Mouse (Mus musculus): ENCODE measurements around the gene Rnf215. TPM values are rescaled to one million over a fixed set of nuclear protein-coding genes. Genes with fewer than 3 reads are reported as not detected.

The Rnf215 gene
- polyA plus RNA-seq, 1 experiment from 2014 or later: 46.4 TPM

DNA sequence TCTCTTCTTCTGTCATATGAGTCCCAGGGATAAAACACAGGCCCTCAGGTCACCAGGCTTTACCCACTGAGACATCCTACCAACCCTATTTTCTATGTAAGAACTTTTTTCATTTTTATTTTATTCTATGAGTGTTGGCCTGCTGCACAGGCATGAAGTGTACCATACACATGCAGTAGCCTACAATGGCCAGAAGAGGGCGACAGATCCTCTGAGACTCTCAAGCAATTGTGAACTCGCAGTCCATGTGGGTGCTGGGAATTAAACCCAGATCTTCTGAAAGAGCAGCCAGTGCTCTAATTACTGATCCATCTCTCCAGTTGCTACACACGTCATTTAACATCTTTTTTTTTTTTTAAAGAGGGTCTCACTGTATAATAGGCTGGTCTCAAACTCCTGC, 1.6 kb upstream of the Rnf215 start:
- Histone ChIP-seq H3K9ac (no peak overlapping the region), H3K9me3 (no peaks in the 10 kb centered on the region), H3K27ac (replicated peaks) (no peak overlapping the region), H3K4me1 (replicated peaks) (peaks cover 28% of the 10 kb centered on the region), H3K27me3 (no peaks in the 10 kb centered on the region), H3K4me3 (no peak overlapping the region), H3K4me2 (no peak overlapping the region), H3K36me3 (0 out of 2 replicates have a peak, but pooled peaks cover 5% of the 10 kb centered on the region)
- WGBS: 46% methylated on average over 3 of the region's 3 CpGs
- ATAC-seq (ENCODE audit: low FRiP score, low read depth): no peak

DNA sequence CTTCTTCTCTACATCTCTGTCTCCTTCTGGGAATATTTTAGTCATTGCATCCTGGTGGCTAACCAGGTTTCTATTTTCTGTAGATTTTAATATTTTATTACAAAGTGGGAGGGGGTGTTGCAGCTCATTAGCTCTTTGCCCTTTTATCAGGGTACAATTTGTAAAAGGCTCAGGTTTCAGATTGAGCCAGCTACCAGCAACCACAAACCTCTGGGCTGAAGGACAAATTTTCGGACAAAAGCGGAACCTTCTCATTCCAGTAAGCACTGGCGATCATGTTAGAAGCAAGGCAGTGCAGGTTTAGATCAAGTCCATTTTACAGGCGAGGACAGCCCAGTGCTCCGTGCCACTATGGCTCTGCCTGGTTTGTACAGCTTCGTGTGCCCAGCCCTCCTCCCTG, 602 bp upstream of the Rnf215 start:
- Histone ChIP-seq H3K9ac (peak overlapping the region; percentile 80; the same call in 1 of the 2 replicates), H3K27me3 (no peaks in the 10 kb centered on the region), H3K27ac (replicated peaks) (peak overlapping the region; percentile 89), H3K4me3 (peak overlapping the region; percentile 66), H3K4me1 (replicated peaks) (peaks cover 28% of the 10 kb centered on the region), H3K36me3 (0 out of 2 replicates have a peak, but pooled peaks cover 7% of the 10 kb centered on the region), H3K4me2 (peak overlapping the region; percentile 61), H3K9me3 (no peaks in the 10 kb centered on the region)
- ATAC-seq (ENCODE audit: low FRiP score, low read depth): no peak
- 57% methylated on average over 6 of the region's 6 CpGs for WGBS

DNA sequence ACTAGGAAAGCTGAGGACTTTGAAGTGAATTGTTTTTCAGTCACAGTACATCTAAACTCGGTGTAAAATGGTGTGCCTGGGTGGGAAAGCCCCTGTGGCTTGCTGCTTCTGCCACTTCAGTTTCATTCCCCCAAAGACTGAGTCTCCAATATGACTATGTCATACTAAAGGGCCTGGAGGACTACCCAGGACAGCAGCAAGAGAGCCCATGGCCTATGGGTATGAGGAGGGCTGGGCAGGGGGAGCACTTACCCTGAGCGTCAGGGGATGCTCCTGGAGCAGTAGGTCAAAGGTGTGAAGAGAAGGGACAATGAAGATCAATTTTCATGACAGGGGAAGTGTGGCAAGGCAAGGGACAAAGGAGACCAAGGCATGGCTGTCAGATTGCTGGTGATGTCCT, 4.0 kb downstream of the Rnf215 start:
- H3K27me3 ChIP-seq: no peaks in the 10 kb centered on the region
- 62% methylated on average over 2 of the region's 2 CpGs for WGBS

DNA sequence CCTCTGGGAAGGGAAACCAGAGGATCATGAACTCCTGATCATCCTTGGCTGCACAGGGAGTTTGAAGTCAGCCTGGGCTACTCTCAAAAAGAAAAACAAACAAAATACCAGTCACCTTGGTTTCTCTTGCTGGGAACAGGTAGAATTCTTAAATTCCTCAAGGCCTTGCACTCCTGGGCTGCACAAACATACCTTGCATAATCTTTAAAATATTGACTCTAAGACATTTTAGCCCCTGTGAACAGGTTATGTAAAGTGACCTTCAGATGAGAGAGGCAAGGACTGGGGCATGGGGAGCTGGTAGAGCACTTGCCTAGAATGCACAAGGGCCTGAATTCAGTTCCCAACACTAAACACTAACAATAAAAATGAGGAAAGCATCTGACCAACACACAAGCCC, 6.5 kb downstream of the Rnf215 start:
- Histone ChIP-seq H3K27me3 (no peaks in the 10 kb centered on the region), H3K4me3 (no peak overlapping the region), H3K9ac (no peak overlapping the region), H3K9me3 (no peaks in the 10 kb centered on the region), H3K36me3 (peaks cover 53% of the 10 kb centered on the region), H3K27ac (replicated peaks) (no peak overlapping the region), H3K4me2 (no peak overlapping the region), H3K4me1 (replicated peaks) (peaks cover 13% of the 10 kb centered on the region)
- ATAC-seq (ENCODE audit: low FRiP score, low read depth): no peak

More for the DNA sequence above, 4.0 kb downstream of the Rnf215 start:
- Histone ChIP-seq H3K9me3 (no peaks in the 10 kb centered on the region), H3K4me3 (no peak overlapping the region), H3K27ac (replicated peaks) (no peak overlapping the region), H3K36me3 (peaks cover 52% of the 10 kb centered on the region), H3K4me2 (no peak overlapping the region), H3K9ac (no peak overlapping the region), H3K4me1 (replicated peaks) (peaks cover 28% of the 10 kb centered on the region)
- ATAC-seq (ENCODE audit: low FRiP score, low read depth): no peak

DNA sequence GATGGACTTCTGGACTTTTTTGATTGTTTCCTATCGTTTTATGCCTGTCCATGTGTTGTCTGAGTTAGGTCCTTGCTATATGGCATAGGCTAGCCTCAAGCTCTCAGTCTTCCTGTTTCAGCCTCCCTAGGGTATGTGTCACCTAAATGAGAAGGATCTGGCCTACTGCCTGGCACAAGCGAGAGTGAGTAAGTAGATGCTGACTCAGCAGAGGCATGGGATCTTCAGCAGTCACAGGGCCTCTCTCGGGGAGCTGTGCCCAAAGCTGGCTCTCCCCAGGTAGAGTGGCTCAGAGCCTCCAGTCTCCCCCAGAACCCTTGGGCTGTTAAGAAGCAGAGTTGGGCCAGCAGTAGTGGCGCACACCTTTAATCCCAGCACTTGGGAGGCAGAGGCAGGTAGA, 7.3 kb downstream of the Rnf215 start:
- WGBS: 91% methylated on average over 4 of the region's 4 CpGs
- peaks cover 5% of the 10 kb centered on the region for H3K4me1 ChIP-seq (replicated peaks)
- peaks cover 53% of the 10 kb centered on the region for H3K36me3 ChIP-seq
- no peaks in the 10 kb centered on the region for H3K9me3 ChIP-seq
- no peak overlapping the region for H3K27ac ChIP-seq (replicated peaks)
- H3K4me2 ChIP-seq: no peak overlapping the region
- H3K4me3 ChIP-seq: no peak overlapping the region
- ATAC-seq (ENCODE audit: low FRiP score, low read depth): no peak
- H3K9ac ChIP-seq: no peak overlapping the region
- no peaks in the 10 kb centered on the region for H3K27me3 ChIP-seq

DNA sequence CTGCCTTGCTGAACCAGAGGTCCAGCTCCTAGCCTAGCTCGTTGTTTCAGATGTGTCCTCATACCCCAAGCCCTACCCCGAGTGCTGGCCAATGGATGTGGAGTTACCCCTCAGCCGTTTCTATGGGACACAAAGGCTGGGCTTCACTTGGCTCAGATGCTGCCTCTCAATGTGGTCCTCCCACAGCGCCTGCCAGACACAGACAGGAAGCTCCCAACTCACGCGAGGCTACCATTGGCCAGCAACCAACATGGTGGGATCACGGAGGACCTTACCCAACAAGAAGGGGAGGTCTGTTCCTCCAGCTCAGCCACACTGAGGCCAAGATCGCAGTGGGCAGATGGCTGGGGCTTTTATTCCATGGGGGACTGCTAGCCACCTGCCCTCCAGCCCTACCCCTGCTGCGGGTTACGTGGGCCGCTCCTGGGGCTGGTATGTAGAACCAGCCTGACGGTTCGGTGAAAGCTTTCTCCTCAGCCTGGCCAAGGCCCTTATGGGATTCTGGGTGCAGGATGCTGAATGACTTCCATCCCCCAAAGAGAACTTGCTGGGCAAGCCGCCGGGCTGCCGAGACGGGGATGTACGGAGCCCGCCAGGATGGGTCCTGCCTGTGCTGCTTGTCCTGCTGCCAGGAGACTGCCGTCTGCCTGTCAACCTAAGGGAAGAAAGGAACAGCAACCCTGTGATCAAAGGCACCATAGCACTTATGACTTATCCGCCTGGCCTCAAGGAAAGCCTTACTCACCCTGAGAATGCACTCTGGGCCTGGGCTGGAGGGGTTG, 8.5 kb downstream of the Rnf215 start:
- no peaks in the 10 kb centered on the region for H3K4me1 ChIP-seq (replicated peaks)
- no peaks in the 10 kb centered on the region for H3K27me3 ChIP-seq
- H3K36me3 ChIP-seq: peaks cover 49% of the 10 kb centered on the region
- H3K9me3 ChIP-seq: no peaks in the 10 kb centered on the region
- 0 out of 2 replicates have a peak, but pooled peaks have one; percentile 23 for ATAC-seq (ENCODE audit: low FRiP score, low read depth)
- 84% methylated on average over 21 of the region's 21 CpGs for WGBS
- no peak overlapping the region for H3K4me3 ChIP-seq
- H3K4me2 ChIP-seq: no peak overlapping the region
- H3K9ac ChIP-seq: no peak overlapping the region
- no peak overlapping the region; the same call in 1 of the 2 replicates for H3K27ac ChIP-seq (replicated peaks)

DNA sequence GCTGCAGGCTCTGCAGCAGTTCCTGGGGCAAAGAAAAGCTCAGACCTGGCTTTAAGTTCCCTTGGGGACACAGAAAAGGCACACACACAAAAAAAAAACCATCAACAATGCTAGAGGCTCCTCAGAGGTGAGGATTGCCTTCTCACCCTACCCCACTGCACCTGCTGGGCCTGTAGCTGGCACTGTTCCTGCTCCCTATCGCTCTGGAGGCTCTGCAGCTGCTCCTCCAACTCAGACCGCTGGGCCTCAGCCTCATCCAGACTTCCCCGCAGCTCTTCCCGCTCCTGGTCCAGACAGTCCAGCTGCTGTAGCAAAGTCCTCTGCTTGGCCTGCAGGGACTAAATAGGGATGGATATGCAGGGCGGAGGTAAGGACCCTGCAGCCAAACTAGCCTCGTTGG, 11.4 kb downstream of the Rnf215 start:
- H3K9ac ChIP-seq: no peak overlapping the region
- no peak for ATAC-seq (ENCODE audit: low FRiP score, low read depth)
- H3K27ac ChIP-seq (replicated peaks): no peak overlapping the region
- no peaks in the 10 kb centered on the region for H3K27me3 ChIP-seq
- H3K4me3 ChIP-seq: no peak overlapping the region
- H3K36me3 ChIP-seq: peaks cover 27% of the 10 kb centered on the region
- no peak overlapping the region for H3K4me2 ChIP-seq
- no peaks in the 10 kb centered on the region for H3K9me3 ChIP-seq
- WGBS: 79% methylated on average over 6 of the region's 6 CpGs
- no peaks in the 10 kb centered on the region for H3K4me1 ChIP-seq (replicated peaks)

DNA sequence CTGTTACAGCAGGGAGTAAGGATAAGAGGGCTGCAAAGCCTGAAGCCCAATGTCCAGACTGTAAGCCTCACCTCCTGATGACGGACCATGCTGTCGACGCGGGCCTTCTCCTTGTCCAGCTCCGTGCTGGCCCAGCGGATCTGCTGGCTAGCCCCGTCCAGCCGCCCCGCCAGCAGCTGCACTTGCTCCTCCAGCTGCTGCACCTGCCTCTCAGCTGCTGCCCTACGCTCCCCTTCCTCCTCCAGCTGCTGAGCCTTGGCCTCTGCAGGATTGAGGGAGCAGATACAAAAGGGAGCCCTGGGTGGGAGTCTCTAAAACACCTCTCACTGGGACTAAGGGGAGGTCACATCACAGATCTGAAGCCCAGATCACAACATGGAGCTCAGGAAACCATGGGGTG, 12.1 kb downstream of the Rnf215 start:
- no peaks in the 10 kb centered on the region for H3K4me1 ChIP-seq (replicated peaks)
- H3K9me3 ChIP-seq: no peaks in the 10 kb centered on the region
- H3K27me3 ChIP-seq: no peaks in the 10 kb centered on the region
- no peak overlapping the region for H3K4me3 ChIP-seq
- H3K27ac ChIP-seq (replicated peaks): no peak overlapping the region
- H3K36me3 ChIP-seq: peaks cover 20% of the 10 kb centered on the region
- no peak overlapping the region for H3K4me2 ChIP-seq
- no peak overlapping the region for H3K9ac ChIP-seq
- ATAC-seq (ENCODE audit: low FRiP score, low read depth): no peak
- 85% methylated on average over 10 of the region's 10 CpGs for WGBS

DNA sequence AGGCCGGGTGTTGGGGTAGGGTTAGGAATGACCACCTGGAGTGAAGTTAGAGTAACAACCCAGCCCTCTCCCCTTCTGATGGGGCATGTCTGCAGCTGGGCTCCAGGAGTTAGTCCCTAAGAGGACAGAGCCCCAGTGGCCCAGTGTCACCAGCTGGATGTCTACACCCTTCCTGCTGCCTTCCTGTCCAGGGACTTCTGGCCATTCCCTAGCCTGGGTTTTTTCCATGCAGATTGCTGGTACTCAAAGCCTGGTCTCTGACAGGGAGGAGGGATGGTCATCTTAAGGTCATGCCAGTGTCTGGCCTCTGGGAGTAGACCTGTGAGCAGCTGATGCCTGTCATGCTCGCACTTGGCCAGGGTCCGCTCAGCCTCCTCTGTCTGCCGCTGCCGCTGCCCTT, 13.1 kb downstream of the Rnf215 start:
- no peak overlapping the region for H3K27ac ChIP-seq (replicated peaks)
- H3K4me1 ChIP-seq (replicated peaks): no peaks in the 10 kb centered on the region
- H3K9me3 ChIP-seq: no peaks in the 10 kb centered on the region
- no peak overlapping the region for H3K4me2 ChIP-seq
- no peak for ATAC-seq (ENCODE audit: low FRiP score, low read depth)
- 80% methylated on average over 5 of the region's 5 CpGs for WGBS
- H3K36me3 ChIP-seq: peaks cover 9% of the 10 kb centered on the region
- H3K27me3 ChIP-seq: no peaks in the 10 kb centered on the region
- no peak overlapping the region for H3K4me3 ChIP-seq
- H3K9ac ChIP-seq: no peak overlapping the region

DNA sequence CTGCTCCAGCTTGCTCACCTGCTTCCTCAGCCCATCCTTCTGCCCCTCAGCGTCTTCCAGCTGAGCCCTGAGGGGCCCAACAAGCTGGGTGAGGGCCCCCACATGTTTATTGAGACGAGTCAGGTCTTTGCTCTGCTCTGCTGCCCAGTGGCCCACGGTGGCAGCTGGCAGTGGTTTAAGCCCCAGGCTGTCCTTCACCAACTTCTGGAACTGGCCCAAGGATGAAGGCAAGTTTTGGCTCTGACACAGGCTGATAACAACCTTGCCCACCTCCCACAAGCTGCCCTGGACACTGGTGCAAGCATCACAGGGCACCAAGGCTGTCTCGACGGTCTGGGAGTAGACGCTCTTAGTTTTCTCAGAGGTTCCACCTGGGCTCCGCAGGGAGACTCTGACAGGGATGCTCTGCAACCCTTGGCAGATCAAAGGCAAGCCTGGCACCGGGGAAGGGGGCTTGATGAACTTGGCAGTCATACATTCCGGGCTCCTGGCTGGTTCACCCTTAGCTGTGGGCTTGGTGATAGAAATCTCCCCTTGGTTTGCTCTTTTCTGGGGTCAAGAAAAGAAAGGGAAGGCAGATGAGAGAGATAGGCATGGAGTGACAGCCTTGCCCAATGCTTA, 13.6 kb downstream of the Rnf215 start:
- no peak overlapping the region for H3K9ac ChIP-seq
- peaks cover 4% of the 10 kb centered on the region for H3K36me3 ChIP-seq
- H3K4me1 ChIP-seq (replicated peaks): no peaks in the 10 kb centered on the region
- no peak overlapping the region for H3K27ac ChIP-seq (replicated peaks)
- no peak overlapping the region for H3K4me2 ChIP-seq
- H3K9me3 ChIP-seq: no peaks in the 10 kb centered on the region
- WGBS: 85% methylated on average over 9 of the region's 9 CpGs
- H3K27me3 ChIP-seq: no peaks in the 10 kb centered on the region
- ATAC-seq (ENCODE audit: low FRiP score, low read depth): no peak
- no peak overlapping the region for H3K4me3 ChIP-seq

DNA sequence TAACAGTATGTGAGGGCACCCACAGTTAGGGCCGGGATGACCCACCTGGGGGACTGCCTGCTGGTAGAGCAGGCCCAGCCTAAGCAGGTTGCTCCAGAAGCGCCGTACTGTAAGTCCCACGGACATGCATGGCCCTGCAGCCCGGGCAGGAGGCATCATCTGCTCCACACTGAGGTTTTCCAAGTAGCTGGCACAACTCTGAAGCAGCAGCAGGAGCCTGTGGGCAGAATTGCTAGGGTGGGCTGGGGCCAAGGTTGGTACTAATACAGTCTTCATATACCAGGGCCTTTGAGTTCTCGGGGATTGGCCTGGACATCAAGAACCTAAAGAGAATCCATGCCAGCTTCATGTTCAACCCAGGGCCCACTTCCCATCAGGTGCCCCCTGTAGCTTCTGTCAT, 14.9 kb downstream of the Rnf215 start:
- no peak overlapping the region for H3K27ac ChIP-seq (replicated peaks)
- H3K27me3 ChIP-seq: no peaks in the 10 kb centered on the region
- H3K36me3 ChIP-seq: no peaks in the 10 kb centered on the region
- H3K9ac ChIP-seq: no peak overlapping the region
- no peak overlapping the region for H3K4me3 ChIP-seq
- 86% methylated on average over 6 of the region's 6 CpGs for WGBS
- no peaks in the 10 kb centered on the region for H3K4me1 ChIP-seq (replicated peaks)
- H3K9me3 ChIP-seq: no peaks in the 10 kb centered on the region
- ATAC-seq (ENCODE audit: low FRiP score, low read depth): no peak
- no peak overlapping the region for H3K4me2 ChIP-seq

DNA sequence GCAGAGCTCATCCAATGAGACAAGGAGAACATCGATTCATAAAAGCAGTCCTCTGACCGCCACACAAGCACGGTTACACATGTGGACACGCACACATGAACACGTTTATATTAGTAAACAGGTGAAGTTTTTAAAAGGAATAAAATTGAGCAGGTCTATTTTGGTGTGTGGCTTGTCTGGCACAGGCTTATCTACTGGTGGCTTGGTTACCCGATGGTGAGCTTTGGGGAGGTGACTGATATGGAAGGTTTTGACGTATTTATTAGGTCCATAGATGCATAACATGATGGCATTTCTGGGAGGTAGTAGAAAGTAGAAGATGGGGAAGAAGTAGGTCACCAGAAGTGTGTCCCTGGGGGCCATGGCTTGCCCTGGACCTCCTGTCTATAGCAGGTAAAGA, 18.7 kb downstream of the Rnf215 start:
- no peak overlapping the region for H3K27ac ChIP-seq (replicated peaks)
- no peak overlapping the region for H3K4me2 ChIP-seq
- H3K9ac ChIP-seq: no peak overlapping the region
- no peaks in the 10 kb centered on the region for H3K27me3 ChIP-seq
- no peak overlapping the region for H3K4me3 ChIP-seq
- WGBS: 94% methylated on average over 7 of the region's 7 CpGs
- no peaks in the 10 kb centered on the region for H3K36me3 ChIP-seq
- H3K9me3 ChIP-seq: no peaks in the 10 kb centered on the region
- H3K4me1 ChIP-seq (replicated peaks): peaks cover 11% of the 10 kb centered on the region; the same call in 1 of the 2 replicates
- no peak for ATAC-seq (ENCODE audit: low FRiP score, low read depth)
